ENCODE assay signal across 20 mouse cellular contexts in the genomic region with DNA sequence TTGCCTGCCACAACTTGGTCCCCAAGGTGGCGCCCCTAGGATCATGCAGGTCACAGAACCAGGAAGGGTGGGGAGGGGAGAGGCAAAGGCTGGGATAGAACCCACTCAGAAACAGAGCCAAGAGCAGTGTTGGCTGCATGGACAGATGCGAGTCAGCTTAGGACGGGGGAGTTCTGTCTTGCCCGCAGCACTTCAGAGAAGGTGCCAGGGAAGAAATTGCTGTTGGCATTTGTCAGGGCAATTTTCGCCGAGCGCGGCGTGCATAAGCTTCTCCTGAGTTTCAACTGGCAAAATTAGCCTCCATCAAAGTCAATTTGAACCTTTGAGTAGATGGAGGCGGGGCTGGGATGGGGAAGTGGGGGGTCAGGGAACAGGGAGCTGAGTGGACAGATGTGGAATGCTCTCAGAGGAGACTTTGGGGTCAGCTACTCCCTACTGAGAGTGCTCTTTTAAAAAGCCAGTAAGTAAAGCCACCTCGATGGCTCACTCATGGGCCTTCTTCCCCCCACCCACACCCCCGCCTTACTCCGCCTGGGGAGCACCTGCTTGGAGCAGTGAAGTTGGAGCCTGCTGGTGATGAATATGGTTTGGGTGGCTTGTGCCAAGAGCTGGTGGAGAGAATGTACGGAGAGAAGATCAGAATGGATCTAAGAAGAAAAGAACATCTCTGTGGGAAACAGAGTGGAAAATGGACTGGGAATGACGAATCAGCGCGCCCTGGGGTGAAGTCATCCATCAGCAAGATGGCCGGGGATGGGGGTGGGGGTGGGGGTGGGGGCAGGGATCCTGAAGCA. TPM values are rescaled to one million over a fixed set of nuclear protein-coding genes. Genes with fewer than 3 reads are reported as not detected.
"Had no signal": no experiment of that assay in that cellular context is flagged by ENCODE, and none has a peak within 500 bp of the region (broad histone marks: within the 10 kb centered on the region; RNA-seq: fewer than 3 reads in every experiment).

No protein-coding gene starts in this region.

- H3K4me1 ChIP-seq: liver, embryonic 13.5 days had no signal

- H3K4me2 ChIP-seq: kidney, embryonic 15.5 days; liver, embryonic 13.5 days; lung, embryonic 14.5 days; midbrain, embryonic 12.5 days; midbrain, embryonic 15.5 days; neural tube, embryonic 12.5 days; neural tube, embryonic 15.5 days; stomach, embryonic 15.5 days had no signal

- DNase-seq: kidney, adult 8-10 months; kidney, postnatal 10 days; kidney, postnatal 4 days; liver, embryonic 13.5 days; lung, embryonic 14.5 days; right cerebral cortex, postnatal 25 days; spleen, adult 18-20 months; thymus, adult 18-20 months; thymus, postnatal 36 days had no signal

- H3K9ac ChIP-seq: kidney, embryonic 15.5 days; liver, embryonic 13.5 days; lung, embryonic 14.5 days; midbrain, embryonic 12.5 days; midbrain, embryonic 15.5 days; neural tube, embryonic 12.5 days; neural tube, embryonic 15.5 days; stomach, embryonic 15.5 days had no signal

- H3K4me3 ChIP-seq: kidney, embryonic 15.5 days; liver, embryonic 13.5 days; midbrain, embryonic 12.5 days; midbrain, embryonic 15.5 days; neural tube, embryonic 12.5 days; neural tube, embryonic 15.5 days; stomach, embryonic 15.5 days had no signal

- H3K36me3 ChIP-seq: kidney, embryonic 15.5 days; liver, embryonic 13.5 days; midbrain, embryonic 12.5 days; midbrain, embryonic 15.5 days; neural tube, embryonic 12.5 days; neural tube, embryonic 15.5 days; stomach, embryonic 15.5 days had no signal

- H3K9me3 ChIP-seq: kidney, embryonic 15.5 days; liver, embryonic 13.5 days; midbrain, embryonic 12.5 days; midbrain, embryonic 15.5 days; neural tube, embryonic 12.5 days; neural tube, embryonic 15.5 days; stomach, embryonic 15.5 days had no signal

- ATAC-seq: lung, postnatal 0 days; midbrain, embryonic 15.5 days had no signal

- H3K27me3 ChIP-seq: liver, embryonic 13.5 days; midbrain, embryonic 15.5 days; neural tube, embryonic 12.5 days; neural tube, embryonic 15.5 days; stomach, embryonic 15.5 days had no signal

- H3K27ac ChIP-seq: kidney, embryonic 15.5 days; liver, embryonic 13.5 days; macrophage; midbrain, embryonic 12.5 days; midbrain, embryonic 15.5 days; neural tube, embryonic 12.5 days; neural tube, embryonic 15.5 days; stomach, embryonic 15.5 days had no signal

RNA-seq across cellular contexts. Expression of gene Igsf21, which starts 12.0 kb away (rescaled TPM):
- total RNA-seq: liver, adult 2 months; megakaryocyte, adult 5-6 weeks had no signal
- polyA plus RNA-seq: liver, adult 2 months; liver, embryonic 16.5 days; lung, embryonic 14.5 days; macrophage had no signal
